Mouse (Mus musculus): ENCODE results near the gene Nfix. TPM values are rescaled to one million over a fixed set of nuclear protein-coding genes. Genes with fewer than 3 reads are reported as not detected.
A peak's percentile ranks its signal among the peaks of the same experiment; 100 is the strongest.

The Nfix gene
- polyA plus RNA-seq, 1 experiment from 2014 or later, result 7.7 TPM

DNA sequence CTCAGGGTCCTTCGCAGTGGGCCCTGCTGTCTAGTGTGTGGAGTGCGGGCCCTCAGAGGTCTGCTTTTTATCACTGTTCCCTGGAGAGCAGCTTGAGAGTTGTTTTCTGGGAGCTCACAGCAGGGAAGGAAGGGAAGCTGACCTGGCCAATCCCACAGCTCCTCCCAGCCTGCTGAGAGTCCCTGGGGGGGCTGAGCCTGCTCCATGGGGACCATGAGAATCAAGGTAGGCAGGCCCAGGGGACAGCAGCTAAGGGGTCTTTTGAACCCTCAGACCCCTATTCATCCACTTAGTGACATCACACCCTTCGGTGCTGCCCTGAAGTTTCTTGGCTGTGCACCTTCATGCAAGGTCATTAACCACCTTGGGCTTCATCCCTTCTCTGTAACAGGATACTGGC is 22.6 kb upstream of the Nfix start, which contains the start of gene Dand5:
Gene Dand5, minus strand, starts transcription at position 101 of the 400 bp plus-strand sequence.
- Histone ChIP-seq H3K36me3 (ENCODE audit: control insufficient read depth, insufficient read depth, low read length) (no peaks in the 10 kb centered on the region), H3K4me3 (ENCODE audit: low read depth, low read length) (no peak within 1 kb of the TSS), H3K9me3 (ENCODE audit: control insufficient read depth, low read length) (no peaks in the 10 kb centered on the region), H3K9ac (ENCODE audit: low read length) (peak within 1 kb of the TSS; percentile 39), H3K27ac (ENCODE audit: low read depth, low read length) (no peak within 1 kb of the TSS), H3K4me1 (replicated peaks; ENCODE audit: control insufficient read depth, insufficient read depth, low read length) (peaks cover 6% of the 10 kb centered on the region; the same call in 1 of the 2 replicates), H3K27me3 (ENCODE audit: control insufficient read depth, insufficient read depth, low read length) (no peaks in the 10 kb centered on the region; the same call in 1 of the 2 replicates), H3K4me2 (ENCODE audit: low read depth, low read length, severe bottlenecking) (peak within 1 kb of the TSS; percentile 43)
- 35% methylated on average over 3 of the region's 3 CpGs for WGBS
- ATAC-seq (replicated peaks; ENCODE audit: low FRiP score), result no peak
- DNase-seq (ENCODE audit: low spot score), result no peak

DNA sequence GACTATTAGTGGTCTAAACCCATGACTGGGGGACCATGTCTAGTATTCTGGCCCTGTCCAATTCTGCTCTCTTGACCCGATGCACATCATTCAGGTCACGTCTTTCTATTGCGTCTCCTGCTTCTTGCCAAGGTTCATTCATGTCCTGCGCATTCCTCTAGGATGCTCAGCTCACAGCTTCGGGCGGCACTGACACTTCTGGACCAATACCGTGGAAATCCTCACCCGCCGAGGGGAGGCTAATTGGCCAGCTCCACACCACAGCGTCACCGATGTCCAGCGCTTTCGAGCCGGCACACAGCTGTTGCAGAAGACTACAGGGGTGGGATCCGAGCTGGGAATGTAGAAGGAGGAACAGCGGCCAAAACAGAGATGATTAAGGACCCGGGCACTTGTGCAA is 16.0 kb upstream of the Nfix start:
- Histone ChIP-seq H3K36me3 (ENCODE audit: control insufficient read depth, insufficient read depth, low read length) (no peaks in the 10 kb centered on the region), H3K4me3 (ENCODE audit: low read depth, low read length) (no peak overlapping the region), H3K27ac (ENCODE audit: low read depth, low read length) (no peak overlapping the region), H3K9ac (ENCODE audit: low read length) (no peak overlapping the region), H3K4me2 (ENCODE audit: low read depth, low read length, severe bottlenecking) (no peak overlapping the region), H3K9me3 (ENCODE audit: control insufficient read depth, low read length) (no peaks in the 10 kb centered on the region), H3K4me1 (replicated peaks; ENCODE audit: control insufficient read depth, insufficient read depth, low read length) (peaks cover 13% of the 10 kb centered on the region), H3K27me3 (ENCODE audit: control insufficient read depth, insufficient read depth, low read length) (peaks cover 12% of the 10 kb centered on the region)
- DNase-seq (ENCODE audit: low spot score) (no peak), ATAC-seq (replicated peaks; ENCODE audit: low FRiP score) (no peak)
- WGBS, result 77% methylated on average over 17 of the region's 17 CpGs

DNA sequence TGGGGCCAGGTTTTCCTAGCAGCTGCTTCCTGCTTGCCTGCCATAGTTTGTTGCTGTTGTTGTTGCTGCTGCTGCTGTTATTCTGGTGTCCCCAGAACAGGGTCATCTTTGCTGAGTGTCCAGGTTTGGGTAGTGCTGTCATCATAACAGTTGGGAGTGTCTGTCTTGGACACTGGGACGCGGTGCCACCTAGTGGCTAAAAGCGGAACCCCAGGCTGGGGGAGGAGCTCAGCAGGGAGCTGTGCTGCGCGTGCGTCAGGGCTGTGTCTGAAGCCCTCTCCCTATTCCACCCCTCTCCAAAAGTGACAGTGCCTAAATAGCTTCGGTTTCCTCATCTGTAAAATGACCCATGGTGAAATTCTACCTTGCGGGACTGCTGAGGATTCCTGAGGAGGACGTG is 15.4 kb upstream of the Nfix start:
- H3K27ac ChIP-seq (ENCODE audit: low read depth, low read length), result no peak overlapping the region
- H3K36me3 ChIP-seq (ENCODE audit: control insufficient read depth, insufficient read depth, low read length), result no peaks in the 10 kb centered on the region
- H3K4me3 ChIP-seq (ENCODE audit: low read depth, low read length), result no peak overlapping the region
- H3K4me2 ChIP-seq (ENCODE audit: low read depth, low read length, severe bottlenecking), result no peak overlapping the region
- WGBS, result 5% methylated on average over 9 of the region's 9 CpGs
- ATAC-seq (replicated peaks; ENCODE audit: low FRiP score) (peak; percentile 42), DNase-seq (ENCODE audit: low spot score) (peak; percentile 96)
- H3K9me3 ChIP-seq (ENCODE audit: control insufficient read depth, low read length), result no peaks in the 10 kb centered on the region
- H3K9ac ChIP-seq (ENCODE audit: low read length), result no peak overlapping the region
- H3K27me3 ChIP-seq (ENCODE audit: control insufficient read depth, insufficient read depth, low read length), result peaks cover 12% of the 10 kb centered on the region
- H3K4me1 ChIP-seq (replicated peaks; ENCODE audit: control insufficient read depth, insufficient read depth, low read length), result peaks cover 15% of the 10 kb centered on the region

DNA sequence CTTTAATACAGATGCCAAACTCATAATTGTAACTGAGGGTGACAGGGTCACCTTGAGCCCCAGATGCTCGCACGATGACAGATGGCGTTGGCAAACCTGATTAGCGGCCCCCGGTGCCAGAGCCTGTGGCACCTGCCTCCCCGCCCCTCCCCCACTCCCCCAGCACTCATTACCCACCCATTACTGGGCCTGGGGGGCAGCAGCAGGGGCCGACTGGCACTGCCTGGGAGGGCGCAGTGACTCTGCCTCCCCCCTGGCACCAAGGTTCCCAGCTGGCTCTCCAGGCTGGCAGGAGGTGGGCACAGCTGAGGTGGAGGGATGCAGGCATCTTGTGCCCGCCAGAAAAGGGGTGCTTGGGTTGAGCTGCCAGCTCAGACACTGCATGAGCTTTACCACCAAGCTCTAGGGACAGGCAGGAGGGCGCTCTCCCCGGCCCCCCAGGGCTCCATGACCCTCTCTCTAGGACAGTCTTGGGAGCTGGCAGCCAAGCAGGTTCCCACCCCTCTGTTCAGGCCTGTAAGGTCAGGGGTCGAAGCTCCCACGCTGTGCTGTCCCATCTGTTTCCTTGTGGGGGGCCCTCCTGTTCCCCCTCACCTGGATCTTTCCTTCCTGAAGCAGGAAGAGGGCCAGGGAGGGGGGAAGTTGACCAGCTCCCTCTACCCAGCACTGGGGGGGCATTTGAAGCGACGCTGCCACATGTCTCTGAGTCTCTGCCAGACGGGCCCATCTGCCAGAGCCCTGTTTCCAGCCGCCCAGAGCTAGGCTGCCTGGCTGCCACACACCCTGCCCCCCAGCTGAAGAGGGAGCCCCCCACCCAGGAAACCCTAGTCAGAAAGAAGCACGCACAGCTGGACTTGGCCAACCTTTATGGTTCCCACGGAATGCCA is 14.7 kb upstream of the Nfix start:
- DNase-seq (ENCODE audit: low spot score) (peak; percentile 71), ATAC-seq (replicated peaks; ENCODE audit: low FRiP score) (no peak; the same call in 1 of the 2 replicates)
- Histone ChIP-seq H3K4me1 (replicated peaks; ENCODE audit: control insufficient read depth, insufficient read depth, low read length) (peaks cover 15% of the 10 kb centered on the region), H3K9me3 (ENCODE audit: control insufficient read depth, low read length) (no peaks in the 10 kb centered on the region), H3K27me3 (ENCODE audit: control insufficient read depth, insufficient read depth, low read length) (peaks cover 12% of the 10 kb centered on the region), H3K27ac (ENCODE audit: low read depth, low read length) (peak overlapping the region; percentile 37; the same call in 1 of the 2 replicates), H3K4me3 (ENCODE audit: low read depth, low read length) (no peak overlapping the region), H3K4me2 (ENCODE audit: low read depth, low read length, severe bottlenecking) (no peak overlapping the region), H3K9ac (ENCODE audit: low read length) (0 out of 2 replicates have a peak overlapping the region, but pooled peaks have one; percentile 16), H3K36me3 (ENCODE audit: control insufficient read depth, insufficient read depth, low read length) (no peaks in the 10 kb centered on the region)
- WGBS, result 51% methylated on average over 19 of the region's 19 CpGs

DNA sequence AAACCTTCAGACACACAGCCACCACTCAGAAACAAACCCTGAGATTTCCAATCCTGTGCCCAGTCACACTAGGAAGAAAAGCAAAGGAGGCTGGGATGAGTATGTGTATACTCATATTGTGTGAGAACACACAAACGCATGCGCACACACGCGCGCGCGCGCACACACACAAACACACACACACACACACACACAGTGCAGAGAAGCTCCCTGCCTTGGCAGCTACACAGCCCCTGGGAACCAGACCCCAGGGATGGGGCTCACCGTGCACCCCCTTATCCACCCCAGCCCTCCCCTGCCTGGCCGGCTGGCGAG is 14.1 kb upstream of the Nfix start:
- Histone ChIP-seq H3K9ac (ENCODE audit: low read length) (no peak overlapping the region; the same call in 1 of the 2 replicates), H3K4me3 (ENCODE audit: low read depth, low read length) (no peak overlapping the region), H3K27ac (ENCODE audit: low read depth, low read length) (no peak overlapping the region), H3K9me3 (ENCODE audit: control insufficient read depth, low read length) (no peaks in the 10 kb centered on the region), H3K36me3 (ENCODE audit: control insufficient read depth, insufficient read depth, low read length) (no peaks in the 10 kb centered on the region), H3K27me3 (ENCODE audit: control insufficient read depth, insufficient read depth, low read length) (peaks cover 12% of the 10 kb centered on the region), H3K4me1 (replicated peaks; ENCODE audit: control insufficient read depth, insufficient read depth, low read length) (peaks cover 19% of the 10 kb centered on the region), H3K4me2 (ENCODE audit: low read depth, low read length, severe bottlenecking) (no peak overlapping the region)
- DNase-seq (ENCODE audit: low spot score), result no peak
- WGBS, result 90% methylated on average over 11 of the region's 11 CpGs
- no peak for ATAC-seq (replicated peaks; ENCODE audit: low FRiP score)

DNA sequence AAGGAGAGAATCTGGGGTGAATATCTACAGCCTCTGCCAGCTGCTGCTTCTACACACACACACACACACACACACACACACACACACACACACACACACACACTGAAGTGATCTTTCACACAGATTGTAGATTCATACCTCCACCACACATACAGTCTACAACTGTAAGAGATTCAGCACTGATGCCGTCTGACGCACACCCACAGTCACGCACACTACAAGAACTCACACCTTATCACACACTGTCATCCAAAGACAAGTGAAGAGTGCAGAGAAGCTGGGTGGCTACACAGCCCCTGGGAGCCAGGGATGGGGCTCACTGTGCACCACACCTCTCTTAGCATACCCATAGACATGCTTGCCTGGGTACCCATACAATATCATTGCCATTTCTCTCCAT is 13.7 kb upstream of the Nfix start:
- no peak for ATAC-seq (replicated peaks; ENCODE audit: low FRiP score)
- DNase-seq (ENCODE audit: low spot score), result no peak
- H3K4me3 ChIP-seq (ENCODE audit: low read depth, low read length), result no peak overlapping the region
- H3K36me3 ChIP-seq (ENCODE audit: control insufficient read depth, insufficient read depth, low read length), result no peaks in the 10 kb centered on the region
- H3K27ac ChIP-seq (ENCODE audit: low read depth, low read length), result no peak overlapping the region
- no peak overlapping the region; the same call in 1 of the 2 replicates for H3K9ac ChIP-seq (ENCODE audit: low read length)
- H3K27me3 ChIP-seq (ENCODE audit: control insufficient read depth, insufficient read depth, low read length), result peaks cover 12% of the 10 kb centered on the region
- H3K9me3 ChIP-seq (ENCODE audit: control insufficient read depth, low read length), result no peaks in the 10 kb centered on the region
- H3K4me1 ChIP-seq (replicated peaks; ENCODE audit: control insufficient read depth, insufficient read depth, low read length), result peaks cover 21% of the 10 kb centered on the region
- no peak overlapping the region for H3K4me2 ChIP-seq (ENCODE audit: low read depth, low read length, severe bottlenecking)
- WGBS, result 96% methylated on average over 3 of the region's 3 CpGs

DNA sequence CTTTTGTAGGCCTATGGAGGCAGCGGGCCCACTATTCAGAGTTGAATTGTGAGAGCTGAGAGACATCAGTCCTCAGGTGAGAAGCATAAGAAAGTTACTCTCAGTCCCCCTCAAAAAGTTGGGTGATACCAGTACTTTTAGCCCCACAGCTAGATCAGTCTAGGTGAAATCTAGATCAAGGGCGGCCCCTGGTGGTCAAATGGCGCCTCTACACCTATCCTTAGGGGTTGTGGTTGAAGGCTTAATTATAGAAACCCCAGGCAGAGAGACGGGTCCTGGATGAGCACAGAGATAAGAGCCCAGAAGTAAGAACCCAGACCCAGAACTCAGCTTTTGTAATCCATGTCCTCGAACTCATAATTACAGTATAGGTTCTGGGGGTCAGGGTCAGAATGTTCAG is 12.9 kb upstream of the Nfix start:
- 3% methylated on average over 5 of the region's 5 CpGs for WGBS
- Histone ChIP-seq H3K36me3 (ENCODE audit: control insufficient read depth, insufficient read depth, low read length) (no peaks in the 10 kb centered on the region), H3K9ac (ENCODE audit: low read length) (no peak overlapping the region), H3K4me2 (ENCODE audit: low read depth, low read length, severe bottlenecking) (no peak overlapping the region), H3K9me3 (ENCODE audit: control insufficient read depth, low read length) (no peaks in the 10 kb centered on the region), H3K4me1 (replicated peaks; ENCODE audit: control insufficient read depth, insufficient read depth, low read length) (peaks cover 21% of the 10 kb centered on the region), H3K4me3 (ENCODE audit: low read depth, low read length) (no peak overlapping the region), H3K27ac (ENCODE audit: low read depth, low read length) (no peak overlapping the region), H3K27me3 (ENCODE audit: control insufficient read depth, insufficient read depth, low read length) (peaks cover 17% of the 10 kb centered on the region)
- ATAC-seq (replicated peaks; ENCODE audit: low FRiP score), result no peak
- DNase-seq (ENCODE audit: low spot score), result peak; percentile 88

DNA sequence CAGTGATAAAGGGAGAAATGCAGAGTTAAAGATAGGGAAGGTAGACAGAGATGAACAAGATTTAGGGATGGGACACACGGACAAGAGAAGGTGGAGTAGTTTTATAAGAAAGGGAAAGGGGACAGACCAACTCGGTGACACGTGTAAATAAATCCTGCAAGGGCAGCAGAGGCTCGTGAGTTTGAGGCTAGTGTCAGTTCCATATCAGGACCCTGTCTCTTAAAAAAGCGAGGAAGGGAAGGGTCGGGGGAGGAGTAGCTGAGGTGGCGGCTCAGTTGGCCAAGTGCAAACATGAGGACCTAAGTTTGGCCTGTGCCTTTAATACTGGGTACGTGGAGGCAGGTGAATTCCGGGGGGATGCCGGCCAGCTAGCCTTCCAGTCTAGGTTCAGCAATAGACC is 11.2 kb upstream of the Nfix start:
- no peaks in the 10 kb centered on the region for H3K36me3 ChIP-seq (ENCODE audit: control insufficient read depth, insufficient read depth, low read length)
- WGBS, result 16% methylated on average over 10 of the region's 10 CpGs
- peak overlapping the region; percentile 37; the same call in 1 of the 2 replicates for H3K27ac ChIP-seq (ENCODE audit: low read depth, low read length)
- peaks cover 17% of the 10 kb centered on the region for H3K27me3 ChIP-seq (ENCODE audit: control insufficient read depth, insufficient read depth, low read length)
- peak overlapping the region; percentile 49 for H3K9ac ChIP-seq (ENCODE audit: low read length)
- H3K4me3 ChIP-seq (ENCODE audit: low read depth, low read length), result peak overlapping the region; percentile 4; the same call in 1 of the 2 replicates
- H3K9me3 ChIP-seq (ENCODE audit: control insufficient read depth, low read length), result no peaks in the 10 kb centered on the region
- ATAC-seq (replicated peaks; ENCODE audit: low FRiP score), result 0 out of 2 replicates have a peak, but pooled peaks have one; percentile 2
- H3K4me2 ChIP-seq (ENCODE audit: low read depth, low read length, severe bottlenecking), result peak overlapping the region; percentile 52; the same call in 1 of the 2 replicates
- peaks cover 21% of the 10 kb centered on the region for H3K4me1 ChIP-seq (replicated peaks; ENCODE audit: control insufficient read depth, insufficient read depth, low read length)
- DNase-seq (ENCODE audit: low spot score), result no peak
